Mouse (Mus musculus): Measurements from ENCODE around the gene Scnn1a. TPM values are rescaled to one million over a fixed set of nuclear protein-coding genes. Genes with fewer than 3 reads are reported as not detected.

Gene Scnn1a
- polyA plus RNA-seq, 1 experiment from 2014 or later, result 0.93 TPM

GRCm38 (mm10) chr6:125342198-125342597, 21.7 kb downstream of the Scnn1a start:
- Histone ChIP-seq H3K4me3 (ENCODE audit: low read depth, low read length) (no peak overlapping the region), H3K27ac (ENCODE audit: low read depth, low read length) (no peak overlapping the region), H3K4me2 (no peak overlapping the region), H3K27me3 (ENCODE audit: control insufficient read depth, insufficient read depth, low read length) (peaks cover 4% of the 10 kb centered on the region; the same call in 1 of the 2 replicates), H3K9me3 (replicated peaks; ENCODE audit: control insufficient read depth, low read length) (no peaks in the 10 kb centered on the region), H3K9ac (ENCODE audit: low read depth, low read length) (no peak overlapping the region), H3K36me3 (ENCODE audit: control insufficient read depth, insufficient read depth, low read length) (no peaks in the 10 kb centered on the region), H3K4me1 (ENCODE audit: control insufficient read depth, insufficient read depth, low read length) (peaks cover 6% of the 10 kb centered on the region; the same call in 1 of the 2 replicates)
- ATAC-seq (replicated peaks; ENCODE audit: insufficient number of reproducible peaks, low FRiP score, low TSS enrichment), result no peak
- 65% methylated on average over 3 of the region's 3 CpGs for WGBS (ENCODE audit: insufficient replicate concordance)

- Histone ChIP-seq H3K9ac (ENCODE audit: low read depth, low read length) (no peak overlapping the region), H3K4me3 (ENCODE audit: low read depth, low read length) (no peak overlapping the region)
- no peak for ATAC-seq (replicated peaks; ENCODE audit: insufficient number of reproducible peaks, low FRiP score, low TSS enrichment)
These were observed 23.6 kb downstream of the Scnn1a start for GRCm38 (mm10) chr6:125344084-125344483.

GRCm38 (mm10) chr6:125344866-125345265, 24.4 kb downstream of the Scnn1a start:
- Histone ChIP-seq H3K27ac (ENCODE audit: low read depth, low read length) (no peak overlapping the region), H3K4me2 (no peak overlapping the region), H3K27me3 (ENCODE audit: control insufficient read depth, insufficient read depth, low read length) (peaks cover 4% of the 10 kb centered on the region; the same call in 1 of the 2 replicates), H3K4me1 (ENCODE audit: control insufficient read depth, insufficient read depth, low read length) (peaks cover 14% of the 10 kb centered on the region), H3K9me3 (replicated peaks; ENCODE audit: control insufficient read depth, low read length) (no peaks in the 10 kb centered on the region), H3K4me3 (ENCODE audit: low read depth, low read length) (no peak overlapping the region), H3K36me3 (ENCODE audit: control insufficient read depth, insufficient read depth, low read length) (no peaks in the 10 kb centered on the region), H3K9ac (ENCODE audit: low read depth, low read length) (no peak overlapping the region)
- WGBS (ENCODE audit: insufficient replicate concordance), result 62% methylated on average over 4 of the region's 4 CpGs
- ATAC-seq (replicated peaks; ENCODE audit: insufficient number of reproducible peaks, low FRiP score, low TSS enrichment), result no peak

More at GRCm38 (mm10) chr6:125344084-125344483, 23.6 kb downstream of the Scnn1a start:
- Histone ChIP-seq H3K27ac (ENCODE audit: low read depth, low read length) (no peak overlapping the region), H3K4me1 (ENCODE audit: control insufficient read depth, insufficient read depth, low read length) (peaks cover 12% of the 10 kb centered on the region), H3K36me3 (ENCODE audit: control insufficient read depth, insufficient read depth, low read length) (no peaks in the 10 kb centered on the region), H3K9me3 (replicated peaks; ENCODE audit: control insufficient read depth, low read length) (no peaks in the 10 kb centered on the region), H3K4me2 (no peak overlapping the region), H3K27me3 (ENCODE audit: control insufficient read depth, insufficient read depth, low read length) (peaks cover 4% of the 10 kb centered on the region; the same call in 1 of the 2 replicates)
- 38% methylated on average over 8 of the region's 8 CpGs for WGBS (ENCODE audit: insufficient replicate concordance)

GRCm38 (mm10) chr6:125345625-125346024, 25.2 kb downstream of the Scnn1a start:
- H3K27ac ChIP-seq (ENCODE audit: low read depth, low read length), result no peak overlapping the region
- H3K9ac ChIP-seq (ENCODE audit: low read depth, low read length), result no peak overlapping the region
- no peaks in the 10 kb centered on the region for H3K9me3 ChIP-seq (replicated peaks; ENCODE audit: control insufficient read depth, low read length)
- H3K4me3 ChIP-seq (ENCODE audit: low read depth, low read length), result no peak overlapping the region
- 66% methylated on average over 1 of the region's 1 CpGs for WGBS (ENCODE audit: insufficient replicate concordance)
- H3K4me2 ChIP-seq, result no peak overlapping the region
- H3K27me3 ChIP-seq (ENCODE audit: control insufficient read depth, insufficient read depth, low read length), result peaks cover 4% of the 10 kb centered on the region; the same call in 1 of the 2 replicates
- no peaks in the 10 kb centered on the region for H3K36me3 ChIP-seq (ENCODE audit: control insufficient read depth, insufficient read depth, low read length)
- ATAC-seq (replicated peaks; ENCODE audit: insufficient number of reproducible peaks, low FRiP score, low TSS enrichment), result no peak
- H3K4me1 ChIP-seq (ENCODE audit: control insufficient read depth, insufficient read depth, low read length), result peaks cover 10% of the 10 kb centered on the region

GRCm38 (mm10) chr6:125346029-125346428, 25.6 kb downstream of the Scnn1a start:
- peaks cover 4% of the 10 kb centered on the region; the same call in 1 of the 2 replicates for H3K27me3 ChIP-seq (ENCODE audit: control insufficient read depth, insufficient read depth, low read length)
- H3K36me3 ChIP-seq (ENCODE audit: control insufficient read depth, insufficient read depth, low read length), result no peaks in the 10 kb centered on the region
- H3K9me3 ChIP-seq (replicated peaks; ENCODE audit: control insufficient read depth, low read length), result no peaks in the 10 kb centered on the region
- no peak overlapping the region for H3K4me2 ChIP-seq
- no peak overlapping the region for H3K4me3 ChIP-seq (ENCODE audit: low read depth, low read length)
- ATAC-seq (replicated peaks; ENCODE audit: insufficient number of reproducible peaks, low FRiP score, low TSS enrichment), result no peak
- no peak overlapping the region for H3K27ac ChIP-seq (ENCODE audit: low read depth, low read length)
- WGBS (ENCODE audit: insufficient replicate concordance), result 58% methylated on average over 2 of the region's 2 CpGs
- peaks cover 13% of the 10 kb centered on the region for H3K4me1 ChIP-seq (ENCODE audit: control insufficient read depth, insufficient read depth, low read length)
- no peak overlapping the region for H3K9ac ChIP-seq (ENCODE audit: low read depth, low read length)

- Histone ChIP-seq H3K36me3 (ENCODE audit: control insufficient read depth, insufficient read depth, low read length) (no peaks in the 10 kb centered on the region), H3K27me3 (ENCODE audit: control insufficient read depth, insufficient read depth, low read length) (0 out of 2 replicates have a peak, but pooled peaks cover 4% of the 10 kb centered on the region), H3K4me2 (peak within 1 kb of the TSS; percentile 82), H3K27ac (ENCODE audit: low read depth, low read length) (peak within 1 kb of the TSS; percentile 6; the same call in 1 of the 2 replicates), H3K9ac (ENCODE audit: low read depth, low read length) (peak within 1 kb of the TSS; percentile 82), H3K4me3 (ENCODE audit: low read depth, low read length) (peak within 1 kb of the TSS; percentile 63), H3K4me1 (ENCODE audit: control insufficient read depth, insufficient read depth, low read length) (peaks cover 30% of the 10 kb centered on the region), H3K9me3 (replicated peaks; ENCODE audit: control insufficient read depth, low read length) (no peaks in the 10 kb centered on the region)
- 6% methylated on average over 22 of the region's 22 CpGs for WGBS (ENCODE audit: insufficient replicate concordance)
- no peak; the same call in 1 of the 2 replicates for ATAC-seq (replicated peaks; ENCODE audit: insufficient number of reproducible peaks, low FRiP score, low TSS enrichment)
These were observed 28.5 kb downstream of the Scnn1a start, which contains the start of gene Tnfrsf1a for GRCm38 (mm10) chr6:125348721-125349574. Gene Tnfrsf1a (plus strand): TSS chr6:125349362.

GRCm38 (mm10) chr6:125349575-125350230, 29.2 kb downstream of the Scnn1a start:
- Histone ChIP-seq H3K9ac (ENCODE audit: low read depth, low read length) (peak overlapping the region; percentile 82), H3K27ac (ENCODE audit: low read depth, low read length) (peak overlapping the region; percentile 6; the same call in 1 of the 2 replicates), H3K4me1 (ENCODE audit: control insufficient read depth, insufficient read depth, low read length) (peaks cover 38% of the 10 kb centered on the region), H3K9me3 (replicated peaks; ENCODE audit: control insufficient read depth, low read length) (no peaks in the 10 kb centered on the region), H3K4me3 (ENCODE audit: low read depth, low read length) (peak overlapping the region; percentile 63), H3K4me2 (peak overlapping the region; percentile 82), H3K27me3 (ENCODE audit: control insufficient read depth, insufficient read depth, low read length) (0 out of 2 replicates have a peak, but pooled peaks cover 2% of the 10 kb centered on the region), H3K36me3 (ENCODE audit: control insufficient read depth, insufficient read depth, low read length) (no peaks in the 10 kb centered on the region)
- peak; percentile 64 for ATAC-seq (replicated peaks; ENCODE audit: insufficient number of reproducible peaks, low FRiP score, low TSS enrichment)
- WGBS (ENCODE audit: insufficient replicate concordance), result 0% methylated on average over 27 of the region's 27 CpGs

- peak overlapping the region; percentile 82 for H3K9ac ChIP-seq (ENCODE audit: low read depth, low read length)
- ATAC-seq (replicated peaks; ENCODE audit: insufficient number of reproducible peaks, low FRiP score, low TSS enrichment), result peak; percentile 4; the same call in 1 of the 2 replicates
- H3K27ac ChIP-seq (ENCODE audit: low read depth, low read length), result peak overlapping the region; percentile 6; the same call in 1 of the 2 replicates
- 6% methylated on average over 20 of the region's 20 CpGs for WGBS (ENCODE audit: insufficient replicate concordance)
- no peaks in the 10 kb centered on the region for H3K36me3 ChIP-seq (ENCODE audit: control insufficient read depth, insufficient read depth, low read length)
- 0 out of 2 replicates have a peak, but pooled peaks cover 2% of the 10 kb centered on the region for H3K27me3 ChIP-seq (ENCODE audit: control insufficient read depth, insufficient read depth, low read length)
- peak overlapping the region; percentile 82 for H3K4me2 ChIP-seq
- H3K9me3 ChIP-seq (replicated peaks; ENCODE audit: control insufficient read depth, low read length), result no peaks in the 10 kb centered on the region
- H3K4me1 ChIP-seq (ENCODE audit: control insufficient read depth, insufficient read depth, low read length), result peaks cover 45% of the 10 kb centered on the region
- peak overlapping the region; percentile 63 for H3K4me3 ChIP-seq (ENCODE audit: low read depth, low read length)
These were observed 30.0 kb downstream of the Scnn1a start for GRCm38 (mm10) chr6:125350231-125350994.
